Mouse (Mus musculus) heart, adult 2 months (tissue): ENCODE results near the gene Gpc4. TPM values are rescaled to one million over a fixed set of nuclear protein-coding genes. Genes with fewer than 3 reads are reported as not detected.

Experiments
- DNase-seq, 2 experiments: peaks; one replicate each; pipeline ENCODE4 v3.0.0; 2021
- H3K27ac ChIP-seq: fragments of 200-600 bp; 2 replicates; pipeline ENCODE4 v1.8.1; 2022
- H3K27me3 ChIP-seq: fragments of 200-500 bp; 2 replicates; pipeline ENCODE4 v1.6.1; 2012; ENCODE audit warnings: mild to moderate bottlenecking, low read length, inconsistent platforms, mixed read lengths; ENCODE audit not compliant: control insufficient read depth, insufficient read depth
- H3K36me3 ChIP-seq: fragments of 200-500 bp; 2 replicates; pipeline ENCODE4 v1.6.1; 2012; ENCODE audit warnings: low read length, inconsistent platforms; ENCODE audit not compliant: control insufficient read depth, insufficient read depth
- H3K4me1 ChIP-seq: fragments of 200-500 bp; 2 replicates; pipeline ENCODE4 v1.6.1; 2011; ENCODE audit warnings: low read length; ENCODE audit not compliant: control insufficient read depth, insufficient read depth
- H3K4me3 ChIP-seq: fragments of 200-600 bp; 2 replicates; pipeline ENCODE4 v1.8.1; 2022
- H3K79me2 ChIP-seq: fragments of 200-500 bp; replicated peaks from 2 replicates; pipeline ENCODE4 v1.6.1; 2012; ENCODE audit warnings: mild to moderate bottlenecking, inconsistent platforms, low read length, moderate library complexity, mixed read lengths; ENCODE audit not compliant: control insufficient read depth, insufficient read depth
- H3K9ac ChIP-seq: fragments of 200-500 bp; 2 replicates; pipeline ENCODE4 v1.6.1; 2012; ENCODE audit warnings: low read depth, mild to moderate bottlenecking, control low read depth, inconsistent platforms, low read length, mixed read lengths
- CTCF ChIP-seq: fragments of 200-600 bp; IDR thresholded peaks from 2 replicates; pipeline ENCODE4 v1.8.1; 2022; ENCODE audit warnings: antibody characterized with exemption, mild to moderate bottlenecking, moderate library complexity
- EP300 ChIP-seq: fragments of 200-500 bp; IDR thresholded peaks from 2 replicates; pipeline ENCODE4 v1.6.1; 2011; ENCODE audit warnings: low read depth, low read length, control low read depth; ENCODE audit not compliant: insufficient read depth
- POLR2A ChIP-seq: fragments of 200-500 bp; IDR thresholded peaks from 2 replicates; pipeline ENCODE4 v1.6.1; 2011; ENCODE audit warnings: mild to moderate bottlenecking, low read depth, low read length, control low read depth; ENCODE audit not compliant: insufficient read depth
- WGBS: fragments of 180-500 bp; shearing (Covaris S2); methylation state at CpG from one replicate; pipeline ENCODE4 v1.1.7; 2018; 5-methylcytosine and 5-hydroxymethylcytosine counted together
- intact Hi-C: fragments of 180-260 bp; cut with DNase I; formaldehyde crosslinking; loops from one replicate; pipeline ENCODE4 v1.15.1; 2025
- polyA plus RNA-seq: library from polyadenylated mRNA; depleted of rRNA; stranded (reverse); fragments of >200 nt; gene quantifications from 2 replicates; pipeline ENCODE4 v1.2.3, GENCODE M21; 2012
- total RNA-seq, 2 experiments: library from RNA; stranded (reverse); gene quantifications; 2 replicates each; pipeline ENCODE4 v1.2.3; 2021

The Gpc4 gene
- total and polyA plus RNA-seq, 3 experiments, result 21.8 to 34.4 (median 33.6) TPM

GRCm38 (mm10) chrX:52155408-52155953 is 9.6 kb downstream of the Gpc4 start:
- Histone ChIP-seq H3K79me2 (no peaks in the 10 kb centered on the region), H3K27me3 (no peaks in the 10 kb centered on the region), H3K4me3 (no peak overlapping the region), H3K9ac (no peak overlapping the region), H3K36me3 (no peaks in the 10 kb centered on the region), H3K27ac (no peak overlapping the region), H3K4me1 (no peaks in the 10 kb centered on the region; the same call in 1 of the 2 replicates)
- intact Hi-C loops, result loop anchor here (10.0 kb wide), 1 partner anchor 59 kb away; no protein-coding TSS in a partner anchor
- no peak for TF ChIP-seq CTCF
- TF ChIP-seq POLR2A, result no peak
- 94% methylated on average over 7 of the region's 7 CpGs for WGBS
- no peak for DNase-seq

GRCm38 (mm10) chrX:52154821-52155220 is 10.2 kb downstream of the Gpc4 start:
- Histone ChIP-seq H3K27ac (no peak overlapping the region), H3K4me3 (no peak overlapping the region), H3K79me2 (no peaks in the 10 kb centered on the region), H3K4me1 (no peaks in the 10 kb centered on the region; the same call in 1 of the 2 replicates), H3K27me3 (no peaks in the 10 kb centered on the region), H3K36me3 (no peaks in the 10 kb centered on the region), H3K9ac (no peak overlapping the region)
- 85% methylated on average over 4 of the region's 4 CpGs for WGBS
- TF ChIP-seq EP300 (no peak), CTCF (no peak), POLR2A (no peak)
- no peak for DNase-seq
- intact Hi-C loops, result loop anchor here (10.0 kb wide), 1 partner anchor 60 kb away; no protein-coding TSS in a partner anchor

- Histone ChIP-seq H3K4me1 (no peaks in the 10 kb centered on the region; the same call in 1 of the 2 replicates), H3K27me3 (no peaks in the 10 kb centered on the region), H3K27ac (no peak overlapping the region), H3K36me3 (no peaks in the 10 kb centered on the region), H3K9ac (no peak overlapping the region), H3K79me2 (no peaks in the 10 kb centered on the region), H3K4me3 (no peak overlapping the region)
- DNase-seq, result no peak
- TF ChIP-seq EP300, result no peak
- no peak for TF ChIP-seq CTCF
- no peak for TF ChIP-seq POLR2A
- WGBS, result 41% methylated on average over 4 of the region's 4 CpGs
- intact Hi-C loops, result loop anchor here (10.0 kb wide), 1 partner anchor 61 kb away; no protein-coding TSS in a partner anchor
These were observed 11.6 kb downstream of the Gpc4 start for GRCm38 (mm10) chrX:52153451-52153850.

GRCm38 (mm10) chrX:52152961-52153360 is 12.1 kb downstream of the Gpc4 start:
- H3K4me3 ChIP-seq, result no peak overlapping the region
- no peak overlapping the region for H3K9ac ChIP-seq
- intact Hi-C loops, result loop anchor here (10.0 kb wide), 1 partner anchor 62 kb away; no protein-coding TSS in a partner anchor
- WGBS, result 87% methylated on average over 5 of the region's 5 CpGs
- H3K27ac ChIP-seq, result no peak overlapping the region
- DNase-seq, result no peak
- H3K27me3 ChIP-seq, result no peaks in the 10 kb centered on the region
- no peaks in the 10 kb centered on the region for H3K79me2 ChIP-seq
- TF ChIP-seq CTCF (no peak), EP300 (no peak), POLR2A (no peak)
- H3K4me1 ChIP-seq, result no peaks in the 10 kb centered on the region; the same call in 1 of the 2 replicates
- H3K36me3 ChIP-seq, result no peaks in the 10 kb centered on the region

- no peaks in the 10 kb centered on the region for H3K27me3 ChIP-seq
- no peak overlapping the region for H3K9ac ChIP-seq
- intact Hi-C loops, result loop anchor here (10.0 kb wide), 1 partner anchor 63 kb away; no protein-coding TSS in a partner anchor
- no peak for DNase-seq
- no peaks in the 10 kb centered on the region; the same call in 1 of the 2 replicates for H3K4me1 ChIP-seq
- 80% methylated on average over 5 of the region's 5 CpGs for WGBS
- TF ChIP-seq EP300 (no peak), CTCF (no peak), POLR2A (no peak)
- H3K27ac ChIP-seq, result no peak overlapping the region
- no peak overlapping the region for H3K4me3 ChIP-seq
- H3K36me3 ChIP-seq, result no peaks in the 10 kb centered on the region
- no peaks in the 10 kb centered on the region for H3K79me2 ChIP-seq
These were observed 13.5 kb downstream of the Gpc4 start for GRCm38 (mm10) chrX:52151555-52151954.

GRCm38 (mm10) chrX:52151100-52151499 is 14.0 kb downstream of the Gpc4 start:
- intact Hi-C loops, result loop anchor here (10.0 kb wide), 1 partner anchor 64 kb away; no protein-coding TSS in a partner anchor
- Histone ChIP-seq H3K36me3 (no peaks in the 10 kb centered on the region), H3K9ac (no peak overlapping the region), H3K27ac (no peak overlapping the region), H3K4me1 (no peaks in the 10 kb centered on the region; the same call in 1 of the 2 replicates), H3K4me3 (no peak overlapping the region), H3K27me3 (no peaks in the 10 kb centered on the region), H3K79me2 (no peaks in the 10 kb centered on the region)
- no peak for TF ChIP-seq CTCF
- no peak for DNase-seq
- 50% methylated on average over 7 of the region's 7 CpGs for WGBS
